Mouse (Mus musculus) v-Abl transformed pro-B cells (cell line): ENCODE data around the gene Pxmp2.

Source experiments
- in situ Hi-C, 2 experiments: fragments of 400-800 bp; cut with MboI; formaldehyde crosslinking; loops; one replicate each; pipeline ENCODE4 v1.15.1; 2025; ENCODE audit not compliant: unreplicated experiment in 2 of 2

Gene Pxmp2

DNA sequence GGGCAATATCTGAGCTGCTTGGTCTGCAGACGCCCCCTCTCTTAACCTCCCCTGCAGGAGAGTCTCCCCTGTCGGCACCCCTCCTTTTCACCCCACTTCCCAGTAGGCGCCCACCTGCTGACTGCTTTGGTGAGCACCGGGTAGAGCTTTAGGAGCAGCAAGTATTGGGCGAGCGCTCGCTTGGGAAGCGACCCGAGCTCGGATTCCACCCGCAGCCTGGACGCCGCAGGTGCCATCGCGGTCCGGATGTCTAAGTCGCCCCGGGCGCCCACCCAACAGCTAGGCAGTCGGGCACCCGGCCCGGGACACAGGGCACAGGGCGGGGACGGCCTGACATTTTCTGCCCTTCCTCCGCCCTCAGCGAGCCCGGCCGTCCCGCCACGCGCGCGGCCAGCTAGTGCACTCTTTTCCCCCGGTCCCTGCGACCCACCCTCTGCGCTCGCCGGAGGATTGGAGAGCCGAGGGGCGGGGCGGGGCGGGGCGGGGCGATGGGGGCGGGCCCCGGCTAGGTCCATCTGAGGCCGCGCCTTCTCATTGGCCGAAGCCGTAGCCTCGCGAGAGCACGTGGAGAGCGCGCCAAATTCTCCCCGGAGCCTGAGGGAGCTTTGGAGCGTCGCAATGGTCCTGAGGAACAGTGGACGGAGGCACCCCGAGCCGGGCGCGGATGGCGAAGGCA, at the start of gene Pxmp2, which contains the start of gene Pole:
Gene Pxmp2 (minus strand): TSS at position 417 of the 676 bp plus-strand sequence.
Gene Pole (plus strand): TSS at position 537 of the 676 bp plus-strand sequence.
- in situ Hi-C loops, result no loop called here

DNA sequence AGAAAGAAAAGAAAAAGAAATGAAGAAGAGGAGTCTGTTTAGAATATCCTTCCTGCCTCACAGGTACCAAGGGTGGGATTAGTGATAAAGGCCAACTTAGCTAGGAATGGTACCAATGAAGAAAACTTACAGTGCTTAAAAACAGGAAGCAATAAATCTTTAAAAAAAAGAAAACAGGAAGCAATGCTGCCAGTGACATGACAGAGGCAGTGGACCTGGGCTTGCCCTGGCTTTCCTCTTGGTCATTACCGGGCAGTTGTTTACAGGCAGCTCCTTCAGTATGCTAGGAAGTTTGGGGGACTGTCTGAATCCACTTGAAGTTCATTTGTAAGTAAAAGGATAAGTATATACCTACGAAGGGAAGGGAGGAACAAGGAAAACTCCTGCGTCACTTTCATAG, 44.5 kb upstream of the Pxmp2 start:
- in situ Hi-C loops, result no loop called here

DNA sequence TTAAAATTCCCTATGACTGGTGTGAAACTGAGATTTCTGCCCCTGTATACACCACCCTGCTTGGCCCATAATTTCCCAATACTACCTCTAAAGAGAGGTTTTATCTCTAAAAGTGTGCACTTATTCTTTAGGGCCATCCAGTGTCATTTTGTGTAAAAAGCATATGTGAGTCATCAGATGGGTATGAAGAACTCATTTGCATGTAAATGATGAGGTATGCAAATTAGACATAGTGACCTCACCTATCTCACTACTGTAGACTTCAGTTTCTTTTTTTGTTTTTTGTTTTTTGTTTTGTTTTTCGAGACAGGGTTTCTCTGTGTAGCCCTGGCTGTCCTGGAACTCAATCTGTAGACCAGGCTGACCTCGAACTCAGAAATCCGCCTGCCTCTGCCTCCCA, 27.1 kb upstream of the Pxmp2 start:
- in situ Hi-C loops, result no loop called here

DNA sequence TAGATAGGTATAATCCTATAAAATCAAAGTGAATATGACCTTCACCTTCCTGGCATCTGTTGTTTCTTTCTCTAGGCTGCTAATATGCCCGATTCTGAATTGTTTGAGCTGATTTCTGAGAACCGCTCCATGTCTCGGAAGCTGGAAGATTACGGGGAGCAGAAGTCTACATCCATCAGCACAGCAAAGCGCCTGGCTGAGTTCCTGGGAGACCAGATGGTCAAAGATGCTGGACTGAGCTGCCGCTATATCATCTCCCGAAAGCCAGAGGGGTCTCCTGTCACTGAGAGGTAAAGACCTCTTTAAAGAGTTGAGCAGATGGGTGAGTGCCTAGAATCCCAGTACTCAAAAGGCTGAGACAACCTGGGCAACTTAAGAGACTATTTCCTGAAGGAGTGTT, 22.9 kb upstream of the Pxmp2 start:
- in situ Hi-C loops, result no loop called here

DNA sequence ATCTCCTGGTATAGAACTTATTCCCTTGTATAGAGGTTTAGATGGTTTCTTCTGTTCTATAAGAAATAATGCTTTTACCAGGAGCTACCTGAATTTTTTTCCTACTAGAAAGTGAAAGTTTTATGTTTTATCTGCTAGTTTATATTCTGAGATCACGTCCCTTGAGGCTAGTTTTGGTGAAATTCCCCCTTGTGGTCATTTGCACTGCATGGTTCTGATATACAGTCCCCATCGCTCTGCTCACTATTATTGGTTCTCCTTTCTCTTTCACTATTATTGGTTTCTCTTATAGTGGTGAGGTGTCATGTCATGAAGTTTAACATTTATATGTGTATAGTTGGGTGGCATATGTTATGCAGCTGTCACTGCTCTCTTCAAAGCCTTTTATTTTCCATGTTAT, 14.6 kb upstream of the Pxmp2 start:
- in situ Hi-C loops, result no loop called here

DNA sequence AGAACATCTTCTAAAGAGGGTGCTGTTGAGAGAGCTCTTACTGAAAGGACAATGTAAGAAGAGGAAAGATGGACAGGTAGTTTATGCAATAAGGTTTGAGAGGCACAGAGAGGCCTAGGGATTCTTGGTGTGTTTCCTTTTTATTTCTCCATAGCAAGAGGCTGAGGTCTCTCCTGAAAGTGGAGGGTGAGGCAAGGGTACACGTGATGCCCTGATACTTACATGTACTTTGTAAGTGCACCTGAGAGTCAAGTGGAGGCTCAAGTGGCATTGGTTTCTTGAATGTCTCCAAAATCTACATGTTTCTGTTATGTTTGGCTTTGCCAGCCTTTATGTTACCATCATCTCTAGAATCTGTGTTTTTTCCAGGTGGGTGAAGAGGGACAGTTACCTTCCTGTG, 10.7 kb upstream of the Pxmp2 start:
- in situ Hi-C loops, result no loop called here

DNA sequence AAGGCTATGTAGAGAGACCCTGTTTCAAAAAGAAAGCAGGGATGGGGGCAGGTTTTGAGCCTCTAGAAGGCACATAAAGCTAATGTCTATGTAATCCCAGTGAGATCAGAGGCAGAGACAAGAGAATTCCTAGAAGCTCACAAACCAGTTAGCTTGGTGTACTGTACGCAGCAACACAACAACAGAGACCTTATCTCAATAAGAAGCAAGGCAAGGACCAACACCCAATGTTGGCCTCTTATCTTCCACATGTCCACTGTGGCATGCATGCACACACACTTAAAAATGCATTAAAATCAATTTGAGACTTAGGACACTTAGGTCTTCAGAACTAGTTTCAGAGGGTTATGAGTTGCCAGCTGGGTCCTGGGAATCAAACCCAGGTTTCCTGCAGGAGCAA, 5.7 kb upstream of the Pxmp2 start:
- in situ Hi-C loops, result no loop called here

DNA sequence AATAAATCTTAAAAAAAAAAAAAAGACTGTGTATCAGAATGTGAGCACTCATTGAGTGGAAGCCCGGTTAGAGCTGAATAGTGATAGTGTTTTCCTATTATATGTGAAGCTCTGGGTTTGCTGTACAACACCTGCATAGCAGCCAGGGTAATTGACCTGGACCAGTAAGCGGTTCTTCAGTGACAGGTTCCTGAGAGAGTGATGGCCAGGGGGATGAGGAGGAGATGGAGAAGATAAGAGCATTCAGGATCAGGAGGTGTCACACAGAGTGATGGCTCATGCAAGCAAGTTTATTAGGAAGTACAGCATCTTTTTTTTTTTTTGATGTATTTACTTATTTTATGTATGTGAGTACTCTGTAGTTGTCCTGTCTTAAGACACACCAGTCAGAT, 1.1 kb upstream of the Pxmp2 start:
- in situ Hi-C loops, result no loop called here

DNA sequence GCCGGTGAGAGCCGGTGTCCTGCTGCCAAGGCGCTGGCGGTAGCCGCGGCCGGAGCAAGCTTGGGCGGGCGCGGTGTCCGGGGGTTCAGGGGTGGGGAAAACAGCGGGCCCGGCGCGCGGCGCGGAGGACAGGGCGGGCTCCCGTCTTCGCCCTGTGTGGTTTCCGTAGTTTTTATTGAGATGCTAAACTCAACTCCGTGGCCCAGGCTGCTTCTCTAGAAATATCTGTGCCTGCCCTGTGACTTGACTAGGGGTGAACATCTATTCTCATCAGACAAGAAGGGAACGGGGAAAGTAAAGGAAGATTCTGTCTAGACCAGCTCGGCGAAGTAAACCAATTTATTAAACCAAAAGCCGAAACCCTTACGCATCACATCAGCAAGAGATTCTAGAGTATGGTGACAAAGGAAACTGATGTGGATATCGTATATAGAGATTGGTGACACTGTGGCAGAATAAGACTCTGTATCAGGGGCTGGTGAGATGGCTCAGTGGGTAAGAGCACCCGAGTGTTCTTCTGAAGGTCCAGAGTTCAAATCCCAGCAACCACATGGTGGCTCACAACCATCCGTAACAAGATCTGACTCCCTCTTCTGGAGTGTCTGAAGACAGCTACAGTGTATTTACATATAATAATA, 579 bp upstream of the Pxmp2 start:
- in situ Hi-C loops, result no loop called here

DNA sequence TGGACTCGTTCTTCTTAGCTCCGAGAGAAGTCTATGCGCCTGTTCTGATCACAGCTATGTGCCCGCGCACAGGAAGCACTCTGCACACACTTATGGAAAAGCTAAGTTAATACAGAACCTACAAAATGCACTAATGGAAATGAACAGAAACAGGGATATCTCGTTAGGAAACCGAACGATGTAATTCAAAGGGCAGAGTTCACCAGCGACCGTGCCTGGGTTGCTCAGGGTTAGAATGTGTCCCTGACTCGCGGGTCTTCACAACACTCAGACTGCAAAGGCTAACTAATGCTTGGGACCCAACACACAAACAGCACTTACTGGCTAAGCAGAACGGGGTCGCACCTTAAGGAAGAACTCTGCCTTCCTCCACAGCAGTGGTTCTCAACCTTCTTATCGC, 830 bp downstream of the Pxmp2 start:
- in situ Hi-C loops, result no loop called here

DNA sequence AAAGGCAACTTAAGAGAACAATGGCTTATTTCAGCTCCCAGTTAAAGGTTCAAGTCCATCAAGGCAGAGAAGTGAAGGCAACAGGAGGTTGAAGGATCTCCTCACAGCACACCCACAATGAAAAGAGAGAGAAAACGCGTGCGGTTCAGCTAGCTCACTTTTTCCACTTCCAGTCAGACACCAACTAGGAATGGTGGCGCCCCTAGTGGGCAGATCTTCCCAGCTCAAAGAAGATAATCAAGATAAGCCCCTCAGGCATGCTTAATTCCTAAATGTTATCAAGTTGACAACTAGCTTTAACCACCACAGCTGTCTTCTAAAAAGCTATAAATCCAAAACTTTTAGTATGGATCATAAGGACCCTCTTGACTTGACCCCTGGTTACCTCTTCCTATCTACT, 1.4 kb downstream of the Pxmp2 start:
- in situ Hi-C loops, result no loop called here

DNA sequence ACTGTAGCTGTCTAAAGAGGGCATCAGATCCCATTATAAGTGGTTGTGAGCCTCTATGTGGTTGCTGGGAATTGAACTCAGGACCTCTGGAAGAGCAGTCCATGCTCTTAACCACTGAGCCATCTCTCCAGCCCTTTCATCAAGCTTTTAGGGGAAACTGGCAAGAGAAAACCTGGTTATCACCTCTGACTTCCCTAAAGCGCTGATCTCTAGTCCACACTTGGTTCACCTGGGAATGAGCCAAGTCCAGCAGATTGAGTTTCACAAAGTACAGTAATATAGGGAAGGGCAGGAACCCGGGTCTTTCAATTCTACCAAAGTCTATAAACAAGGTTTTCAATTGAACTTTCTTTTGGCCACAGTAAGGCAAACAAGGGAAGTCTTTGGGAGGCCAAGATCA, 4.0 kb downstream of the Pxmp2 start:
- in situ Hi-C loops, result no loop called here

DNA sequence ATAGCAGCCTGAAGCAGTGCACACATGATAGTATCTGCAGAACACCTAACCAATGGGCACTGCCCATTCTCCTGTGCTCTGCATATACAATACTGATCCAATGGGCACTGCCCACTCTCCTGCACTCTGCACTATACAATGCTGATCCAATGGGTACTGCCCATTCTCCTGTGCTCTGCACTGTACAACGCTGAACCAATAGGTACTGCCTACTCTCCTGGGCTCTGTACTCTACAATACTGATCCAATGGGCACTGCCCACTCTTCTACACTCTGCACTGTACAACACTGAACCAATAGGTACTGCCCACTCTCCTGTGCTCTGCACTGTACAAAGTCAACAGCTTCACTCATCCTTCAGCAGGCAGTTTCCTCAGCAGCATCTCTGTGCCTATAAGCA, 9.1 kb downstream of the Pxmp2 start:
- in situ Hi-C loops, result loop anchor here in 1 of 2 experiments (10.0 kb wide), 1 partner anchor 672 kb away; no protein-coding TSS in a partner anchor

DNA sequence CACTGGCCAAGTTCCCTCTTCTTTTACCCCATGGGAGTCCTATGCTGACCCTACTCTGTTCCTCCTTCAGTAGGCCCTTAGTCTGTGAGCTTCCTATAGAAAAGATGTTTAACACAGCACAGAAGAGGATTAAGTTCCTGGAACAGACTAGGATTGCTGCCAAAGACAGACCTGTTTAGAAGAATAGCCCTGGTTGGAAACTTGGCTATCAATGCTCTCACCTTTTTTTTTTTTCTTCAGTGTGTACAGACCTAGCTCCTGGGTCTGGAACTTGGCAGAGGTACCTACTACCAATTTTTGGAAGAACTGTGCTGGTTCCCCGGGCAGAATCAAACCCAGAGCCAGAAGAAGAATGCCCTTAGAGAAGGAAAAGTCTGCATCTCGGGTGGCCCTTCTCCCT, 9.6 kb downstream of the Pxmp2 start:
- in situ Hi-C loops, result loop anchor here in 1 of 2 experiments (10.0 kb wide), 1 partner anchor 672 kb away; no protein-coding TSS in a partner anchor

DNA sequence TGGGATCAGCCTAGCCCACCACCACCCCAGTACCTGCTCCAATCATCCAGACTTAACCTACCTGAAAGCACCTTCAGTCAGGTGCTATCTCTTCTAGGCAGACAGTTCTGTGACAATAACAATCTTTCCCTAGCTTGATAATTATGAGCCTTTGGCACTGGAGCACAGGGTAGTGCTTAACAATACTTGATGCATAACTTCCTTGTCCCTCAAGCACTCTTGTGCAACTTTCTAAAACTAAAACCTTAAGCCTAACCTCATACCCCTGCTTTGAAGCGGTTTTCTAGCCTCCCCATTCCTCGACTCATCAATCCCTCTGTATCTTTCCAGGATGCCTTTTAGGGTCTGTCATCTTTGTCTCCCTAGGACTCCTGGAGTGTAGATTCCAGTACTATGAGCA, 11.1 kb downstream of the Pxmp2 start:
- in situ Hi-C loops, result loop anchor here (5.0 to 10.0 kb wide), 2 partner anchors 670 to 673 kb away; no protein-coding TSS in a partner anchor

DNA sequence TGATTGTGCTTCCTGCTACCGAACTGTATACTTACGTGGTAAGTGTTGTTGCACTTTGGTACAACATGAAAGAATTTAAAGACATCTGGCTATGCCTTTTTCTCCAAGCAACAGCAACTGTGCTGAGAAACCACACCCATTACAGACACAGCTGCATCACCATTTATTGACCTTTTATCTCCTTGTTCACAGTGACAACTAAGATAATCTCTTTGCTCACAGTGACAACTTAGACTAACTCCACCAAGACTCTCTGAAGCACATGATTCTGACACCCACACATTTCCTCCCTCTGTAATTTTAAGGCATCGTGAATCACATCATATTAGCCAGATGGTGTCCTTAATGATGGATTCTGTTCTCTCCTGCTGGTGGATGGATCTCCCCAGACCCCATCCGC, 11.8 kb downstream of the Pxmp2 start:
- in situ Hi-C loops, result loop anchor here (5.0 to 10.0 kb wide), 2 partner anchors 669 to 672 kb away; no protein-coding TSS in a partner anchor

DNA sequence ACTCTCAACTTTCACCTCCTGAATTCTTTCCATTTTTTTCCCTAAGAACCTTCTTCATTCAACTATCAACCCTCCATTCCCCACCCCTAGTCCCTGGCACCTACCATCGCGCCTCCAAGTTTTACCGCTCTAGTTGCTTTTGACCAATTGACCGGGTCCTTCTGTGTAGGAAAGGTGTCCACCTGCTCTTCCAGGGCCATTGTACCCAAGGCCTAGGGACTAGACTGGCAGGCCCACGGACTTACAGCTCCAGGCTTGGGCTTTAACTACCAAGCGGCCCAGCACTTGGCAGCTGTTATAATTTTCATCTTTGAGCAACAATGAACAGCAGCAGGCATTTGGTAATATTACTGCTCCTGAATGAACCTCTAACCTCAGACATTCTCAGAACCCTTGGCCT, 15.7 kb downstream of the Pxmp2 start:
- in situ Hi-C loops, result loop anchor here (5.0 to 10.0 kb wide), 2 partner anchors 665 to 668 kb away; no protein-coding TSS in a partner anchor

DNA sequence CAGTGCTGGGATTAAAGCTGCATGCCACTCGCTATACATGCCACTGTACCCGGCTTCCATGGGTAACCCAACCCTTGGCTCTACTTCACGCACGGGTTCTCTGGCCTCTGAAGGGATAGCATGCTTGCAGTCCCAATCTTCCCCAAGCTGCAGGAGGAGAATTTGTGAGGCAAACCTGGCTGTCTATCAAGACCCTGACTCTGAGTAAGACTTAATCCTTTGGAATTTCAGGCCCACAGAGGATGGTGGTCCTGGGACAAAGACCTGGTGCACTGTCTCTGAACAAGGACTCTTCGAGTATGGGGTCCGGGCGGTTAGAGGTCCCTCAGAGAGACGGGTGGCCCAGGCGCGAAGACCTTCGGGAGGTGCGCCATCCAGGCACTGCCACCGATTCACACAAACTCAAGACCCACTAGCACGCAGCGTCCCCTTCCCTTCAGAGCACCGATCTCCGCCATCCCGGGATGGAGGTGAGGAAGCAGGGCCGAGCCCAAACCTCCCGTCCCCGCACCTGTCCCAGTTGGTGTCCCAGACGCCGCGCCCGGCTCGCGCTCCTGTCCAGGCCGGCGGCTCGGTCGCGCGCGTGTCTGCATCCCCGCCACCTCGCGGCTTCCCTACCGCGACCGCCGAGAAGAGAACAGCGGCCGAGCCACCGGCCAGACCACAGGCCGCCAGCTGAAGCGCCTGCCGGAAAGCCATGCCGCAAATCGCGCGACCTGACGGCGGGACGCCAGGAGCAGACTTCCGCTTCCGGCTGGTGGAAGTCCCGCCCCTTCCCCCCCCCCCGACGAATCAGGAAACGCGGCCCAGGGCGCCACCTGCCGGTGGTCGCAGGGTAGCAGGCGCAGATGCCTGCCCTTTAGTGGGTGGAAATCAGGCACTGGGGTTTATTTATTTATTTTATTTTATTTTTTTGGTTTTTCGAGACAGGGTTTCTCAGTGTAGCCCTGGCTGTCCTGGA, 16.6 kb downstream of the Pxmp2 start, which contains the start of gene Pgam5:
Gene Pgam5 (minus strand): TSS at position 773 of the 961 bp plus-strand sequence.
- in situ Hi-C loops, result loop anchor here (5.0 to 10.0 kb wide), 2 partner anchors 665 to 667 kb away; no protein-coding TSS in a partner anchor

DNA sequence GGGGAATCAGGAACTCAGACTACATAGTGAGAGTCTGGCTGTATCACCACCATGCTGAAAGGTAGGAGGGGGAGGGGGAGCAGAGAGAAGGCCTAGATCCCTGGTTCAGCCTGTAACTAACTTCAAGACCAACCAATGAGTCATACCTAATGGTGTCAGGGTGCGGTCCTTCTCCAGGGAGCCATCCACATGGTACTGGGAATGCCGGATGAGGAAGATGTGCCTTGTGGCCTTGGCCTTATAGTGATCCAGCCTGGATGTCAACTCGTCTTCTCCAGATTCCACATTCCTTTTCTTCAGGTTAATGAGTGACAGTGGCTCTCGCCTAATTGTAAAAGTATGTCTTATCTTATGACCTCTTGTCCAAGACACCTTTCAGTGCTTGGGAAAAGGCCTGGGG, 19.0 kb downstream of the Pxmp2 start:
- in situ Hi-C loops, result no loop called here

DNA sequence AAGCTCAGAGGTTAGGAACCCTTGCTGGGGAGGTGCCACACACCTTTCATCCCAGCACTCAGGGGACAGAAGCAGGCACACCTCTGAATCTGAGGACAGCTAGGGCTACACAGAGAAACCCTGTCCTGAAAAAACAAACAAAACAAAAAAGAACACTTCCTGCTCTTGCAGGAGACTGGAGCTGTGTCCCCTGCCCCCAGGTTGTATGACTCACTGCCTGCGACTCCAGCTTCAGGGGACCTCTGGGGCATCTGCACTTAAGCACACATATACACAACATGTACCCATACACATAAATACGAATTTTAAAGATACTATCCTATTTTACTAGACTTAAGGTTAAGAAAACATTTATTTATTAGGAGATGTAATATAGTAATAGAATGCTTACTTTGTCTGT, 41.9 kb downstream of the Pxmp2 start:
- in situ Hi-C loops, result no loop called here

DNA sequence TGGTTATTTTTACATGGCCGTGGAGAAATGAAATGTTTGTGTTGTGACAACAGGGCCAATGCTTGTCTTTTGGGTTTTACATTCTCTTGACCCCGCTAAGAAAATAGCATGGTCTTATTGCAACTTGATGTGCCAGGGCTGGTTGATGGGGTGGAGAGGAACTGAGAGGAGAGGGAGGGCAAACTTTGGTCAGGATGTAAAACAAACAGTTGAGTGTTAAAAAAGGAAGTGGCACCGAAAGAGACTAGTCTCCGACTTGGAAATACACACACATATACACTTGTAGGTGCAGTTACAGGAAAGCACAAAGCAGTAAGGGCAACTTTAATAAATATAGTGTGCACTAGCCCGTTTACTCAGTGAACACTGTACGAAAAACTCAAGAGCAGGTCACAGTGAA, 53.6 kb downstream of the Pxmp2 start:
- in situ Hi-C loops, result no loop called here
